Mouse (Mus musculus) thymus, postnatal 14 days (tissue): ENCODE measurements around the gene Zc3h10.
"Not testable (repeated sequence)": the region's sequence is repeated elsewhere in the genome, so short reads cannot be mapped to it uniquely, and the experiment has no call there.

Experiments
- DNase-seq: peaks from one replicate; pipeline ENCODE4 v3.0.0; 2021

Zc3h10 gene

GRCm38 (mm10) chr10:128522351-128522750 lies 25.2 kb downstream of the Zc3h10 start:
- no peak for DNase-seq

GRCm38 (mm10) chr10:128520591-128520990 lies 27.0 kb downstream of the Zc3h10 start:
- DNase-seq: no peak

GRCm38 (mm10) chr10:128518833-128519232 lies 28.7 kb downstream of the Zc3h10 start:
- DNase-seq: peak; percentile 55

GRCm38 (mm10) chr10:128516677-128517076 lies 30.9 kb downstream of the Zc3h10 start:
- DNase-seq: no peak

DNA sequence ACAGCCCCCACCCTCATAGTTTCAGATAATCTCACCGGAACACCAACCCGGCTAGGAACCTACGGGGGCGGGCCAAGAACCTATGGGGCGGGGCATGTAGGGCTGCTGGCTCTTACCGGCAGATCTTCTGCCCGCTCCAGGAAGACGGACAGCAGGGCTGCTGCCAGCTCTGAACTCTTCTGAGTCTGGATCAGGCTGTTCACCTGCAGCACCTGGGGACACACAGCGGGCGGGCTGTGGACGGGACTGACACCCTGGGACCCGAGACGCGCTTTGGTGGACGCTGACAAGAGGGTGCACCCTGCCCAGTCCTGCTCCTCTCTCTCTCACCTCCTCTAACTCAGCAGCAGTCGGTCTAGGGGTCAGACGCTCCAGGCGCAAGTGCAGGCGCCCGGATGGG lies 31.5 kb downstream of the Zc3h10 start:
- no peak for DNase-seq

DNA sequence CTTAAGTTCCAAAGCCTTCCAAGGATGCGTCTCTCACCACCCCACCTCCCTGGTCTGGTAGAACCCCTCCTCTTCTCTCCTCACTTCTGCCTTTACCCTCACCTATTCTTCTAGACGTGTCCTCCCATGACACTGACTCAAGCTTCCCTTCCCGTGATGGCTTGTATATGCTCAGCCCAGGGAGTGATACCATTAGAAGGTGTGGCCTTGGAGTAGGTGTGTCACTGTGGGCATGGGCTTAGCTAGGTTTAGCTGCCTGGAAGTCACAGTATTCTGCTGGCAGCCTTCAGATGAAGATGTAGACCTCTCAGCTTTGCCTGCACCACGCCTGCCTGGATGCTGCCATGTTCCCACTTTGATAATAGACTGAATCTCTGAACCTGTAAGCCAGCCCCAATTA lies 32.5 kb downstream of the Zc3h10 start:
- DNase-seq: no peak

- no peak for DNase-seq
Observed at GRCm38 (mm10) chr10:128511761-128512160, 35.8 kb downstream of the Zc3h10 start.

DNA sequence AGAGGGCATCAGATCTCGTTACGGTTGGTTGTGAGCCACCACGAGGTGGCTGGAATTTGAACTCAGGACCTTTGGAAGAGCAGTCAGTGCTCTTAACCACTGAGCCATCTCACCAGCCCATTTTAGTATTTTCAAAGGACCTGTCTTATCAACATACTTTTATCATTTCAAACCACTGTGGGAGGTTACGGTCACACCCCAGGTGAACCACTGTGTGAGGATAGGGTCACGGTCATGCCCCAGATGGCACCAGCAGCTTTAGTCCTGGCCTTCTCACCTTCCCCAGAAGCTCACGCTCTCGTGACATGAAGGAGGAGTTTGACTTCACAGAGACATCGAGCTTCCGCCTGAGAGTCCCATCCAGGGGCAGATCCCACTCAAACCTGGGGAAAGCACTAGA lies 36.4 kb downstream of the Zc3h10 start:
- DNase-seq: no peak

- no peak for DNase-seq
Observed at GRCm38 (mm10) chr10:128510301-128510700, 37.3 kb downstream of the Zc3h10 start.

DNA sequence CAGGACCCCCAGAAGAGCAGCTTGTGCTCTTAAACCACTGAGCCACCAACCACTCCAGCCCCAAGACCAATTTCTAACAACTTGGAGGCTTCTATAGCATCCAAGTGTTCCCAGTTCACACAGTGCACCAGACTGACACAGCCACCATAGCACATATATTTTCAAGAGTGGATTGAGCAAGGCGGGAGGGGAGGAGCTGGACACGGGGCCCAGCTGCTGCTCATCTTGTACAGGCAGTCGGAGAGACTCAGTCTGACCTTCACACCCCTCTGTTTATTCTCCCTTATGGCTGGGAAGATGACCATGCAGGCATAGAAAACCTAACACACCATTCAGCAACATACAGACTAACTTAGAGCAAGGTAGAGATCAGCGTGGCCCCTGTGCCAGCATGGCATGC lies 37.7 kb downstream of the Zc3h10 start:
- DNase-seq: no peak

DNA sequence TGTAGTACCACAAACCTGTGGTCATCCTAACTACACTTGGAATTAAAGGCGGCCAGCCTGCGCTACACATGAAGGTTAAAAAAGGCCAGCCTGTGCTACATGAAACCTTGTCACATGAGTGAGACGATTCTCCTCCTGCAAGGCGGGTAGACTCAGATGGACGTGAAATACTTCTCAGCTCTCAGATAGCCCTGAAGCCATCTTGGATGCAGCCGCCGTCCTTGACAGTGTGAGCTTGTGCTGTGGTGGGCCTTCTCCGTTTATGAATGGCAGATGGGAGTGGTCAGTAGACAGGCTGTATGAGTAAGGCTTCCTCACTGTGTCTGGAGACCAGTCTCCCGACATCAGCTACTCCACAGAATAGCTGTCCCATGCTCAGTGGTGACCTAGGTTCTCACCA lies 38.4 kb downstream of the Zc3h10 start:
- DNase-seq: no peak

DNA sequence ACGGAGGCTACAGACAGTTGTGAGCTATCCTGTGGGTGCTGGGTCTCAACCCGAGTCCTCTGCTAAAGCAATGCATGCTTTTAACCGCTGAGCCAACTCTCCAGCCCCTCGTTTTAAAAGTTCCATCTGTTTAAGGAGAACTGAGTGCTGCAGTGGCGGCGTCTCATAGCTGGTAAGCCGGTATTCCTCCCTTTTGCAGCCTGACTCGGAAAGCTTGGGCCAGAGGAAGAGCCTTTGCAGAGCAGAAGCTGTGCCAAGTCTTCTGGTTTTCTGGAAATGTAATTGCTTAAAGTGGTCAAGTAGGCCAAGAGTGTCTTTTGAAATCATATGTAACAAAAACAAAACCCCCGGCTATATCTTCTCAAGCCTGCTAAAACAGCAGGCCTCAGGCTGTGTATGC lies 39.3 kb downstream of the Zc3h10 start:
- DNase-seq: no peak

- DNase-seq: no peak
Observed at GRCm38 (mm10) chr10:128505974-128506373, 41.6 kb downstream of the Zc3h10 start.

DNA sequence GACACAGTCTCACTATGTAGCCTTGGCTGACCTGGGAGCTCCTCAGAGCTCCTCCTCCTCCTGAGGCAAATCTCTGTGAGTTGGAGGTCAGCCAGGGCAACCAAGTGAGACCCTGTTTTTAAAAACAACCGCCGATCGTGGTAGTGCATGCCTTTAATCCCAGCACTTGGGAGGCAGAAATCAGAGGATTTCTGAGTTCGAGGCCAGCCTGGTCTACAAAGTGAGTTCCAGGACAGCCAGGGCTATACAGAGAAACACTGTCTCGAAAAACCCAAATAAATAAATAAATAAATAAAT lies 42.3 kb downstream of the Zc3h10 start:
- DNase-seq: not testable (repeated sequence)

GRCm38 (mm10) chr10:128504641-128505370 lies 42.8 kb downstream of the Zc3h10 start:
- peak; percentile 51 for DNase-seq

DNA sequence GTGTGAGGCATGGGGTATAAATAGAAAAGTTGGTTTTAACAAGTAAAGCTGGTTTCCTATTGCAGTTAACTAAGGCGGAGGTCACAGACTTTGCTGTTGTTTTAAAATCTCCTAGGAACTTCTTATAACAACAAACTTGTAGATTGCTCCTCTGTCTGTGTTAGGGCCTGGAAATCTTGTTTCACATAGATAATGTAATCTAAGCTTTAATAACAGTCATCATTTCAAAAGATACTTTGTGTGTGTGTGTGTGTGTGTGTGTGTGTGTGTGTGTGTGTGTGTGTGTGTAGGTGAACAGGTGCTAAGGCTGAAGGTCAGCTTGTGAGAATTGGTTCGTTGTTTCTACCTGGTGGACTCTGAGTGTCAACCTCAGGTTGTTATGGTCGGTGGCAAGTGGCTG lies 43.6 kb downstream of the Zc3h10 start:
- no peak for DNase-seq

DNA sequence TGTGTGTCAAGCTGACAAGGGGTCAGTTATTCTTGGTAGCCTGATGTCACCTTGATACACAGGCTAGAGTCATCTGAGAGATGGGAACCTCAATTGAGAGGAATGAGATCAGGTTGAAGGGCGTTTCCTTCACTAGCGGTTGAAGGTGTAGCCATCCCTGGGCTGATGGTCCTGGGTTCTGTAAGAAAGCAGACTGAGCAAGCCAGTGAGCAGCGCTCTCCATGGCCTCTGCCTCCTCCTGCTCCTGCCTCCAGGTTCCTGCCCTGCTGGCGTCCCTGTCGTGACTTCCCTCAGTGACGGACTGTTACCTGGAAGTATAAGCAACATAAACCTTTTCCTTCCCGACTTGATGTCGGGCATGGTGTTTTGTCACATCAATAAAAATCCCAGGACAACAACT lies 44.0 kb downstream of the Zc3h10 start:
- DNase-seq: no peak

DNA sequence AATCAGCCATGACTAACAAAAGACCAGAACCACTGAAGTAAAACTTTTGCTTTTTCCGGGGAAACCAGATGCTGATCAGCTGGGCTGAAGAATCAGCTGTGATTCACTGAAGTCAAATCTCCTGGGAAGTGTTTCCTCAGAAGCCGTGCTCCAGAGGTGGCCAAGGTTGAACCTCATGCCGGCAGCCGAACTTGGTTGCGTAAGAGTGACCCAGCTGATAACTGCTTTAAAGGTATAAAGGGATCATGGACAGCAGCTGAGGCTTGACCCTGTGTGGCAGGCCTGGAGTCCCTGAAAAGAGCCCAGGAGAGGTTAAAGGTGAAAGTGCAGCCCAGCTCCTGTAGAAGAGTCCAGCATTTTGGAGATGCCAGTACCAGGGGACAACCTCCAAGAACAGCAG lies 45.2 kb downstream of the Zc3h10 start:
- no peak for DNase-seq

DNA sequence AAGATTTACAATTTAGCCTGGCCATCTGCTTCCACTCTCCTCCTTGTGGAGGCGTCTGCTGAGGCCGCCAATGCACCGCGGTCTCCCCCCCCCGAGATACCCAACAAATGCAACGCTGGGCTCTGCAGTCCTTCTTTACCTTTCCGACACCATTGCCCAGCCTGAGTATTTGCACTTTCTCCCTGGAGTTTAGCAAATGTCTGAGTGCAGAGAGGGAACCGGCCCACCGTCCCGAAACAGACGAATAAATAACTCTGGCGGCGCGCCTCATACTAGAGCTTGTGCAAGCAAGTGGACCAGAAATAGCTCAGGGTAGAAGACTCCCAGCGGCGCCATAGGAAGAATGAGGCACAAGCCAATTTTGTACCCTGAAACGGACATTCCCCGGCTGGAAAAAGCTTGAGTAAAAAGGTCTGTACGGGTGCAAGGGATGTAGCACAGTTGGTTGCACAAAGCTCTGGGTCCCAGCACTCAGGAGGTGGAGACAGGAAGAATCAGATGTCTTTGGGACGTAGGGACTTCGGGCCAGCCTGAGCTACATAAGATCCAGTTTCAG lies 48.4 kb downstream of the Zc3h10 start:
- peak; percentile 55 for DNase-seq

DNA sequence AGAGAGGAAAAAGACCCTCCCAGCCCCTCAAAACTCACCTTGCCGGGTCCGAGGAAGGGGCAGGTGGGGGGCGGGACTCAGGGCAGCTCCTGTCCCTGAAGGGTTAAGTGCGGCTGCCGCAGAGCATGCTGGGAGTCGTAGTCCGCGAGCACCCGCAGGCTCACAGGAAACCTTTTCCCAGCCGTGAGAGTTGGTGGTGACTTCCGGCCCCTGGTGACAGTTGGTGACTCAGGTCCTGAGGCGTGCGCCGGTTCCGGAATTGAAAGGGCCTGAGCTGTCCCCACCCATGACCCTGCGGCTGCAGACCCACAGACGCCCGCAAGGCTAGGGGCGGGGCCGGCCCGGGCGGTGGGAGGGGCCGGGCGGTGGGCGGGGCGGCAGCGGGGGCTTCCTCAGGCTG lies 49.0 kb downstream of the Zc3h10 start, which contains the start of gene Myl6b:
Gene Myl6b (minus strand): TSS at position 96 of the 400 bp plus-strand sequence.
- peak; percentile 96 for DNase-seq

- DNase-seq: no peak
Observed at GRCm38 (mm10) chr10:128497134-128497737, 50.3 kb downstream of the Zc3h10 start.

DNA sequence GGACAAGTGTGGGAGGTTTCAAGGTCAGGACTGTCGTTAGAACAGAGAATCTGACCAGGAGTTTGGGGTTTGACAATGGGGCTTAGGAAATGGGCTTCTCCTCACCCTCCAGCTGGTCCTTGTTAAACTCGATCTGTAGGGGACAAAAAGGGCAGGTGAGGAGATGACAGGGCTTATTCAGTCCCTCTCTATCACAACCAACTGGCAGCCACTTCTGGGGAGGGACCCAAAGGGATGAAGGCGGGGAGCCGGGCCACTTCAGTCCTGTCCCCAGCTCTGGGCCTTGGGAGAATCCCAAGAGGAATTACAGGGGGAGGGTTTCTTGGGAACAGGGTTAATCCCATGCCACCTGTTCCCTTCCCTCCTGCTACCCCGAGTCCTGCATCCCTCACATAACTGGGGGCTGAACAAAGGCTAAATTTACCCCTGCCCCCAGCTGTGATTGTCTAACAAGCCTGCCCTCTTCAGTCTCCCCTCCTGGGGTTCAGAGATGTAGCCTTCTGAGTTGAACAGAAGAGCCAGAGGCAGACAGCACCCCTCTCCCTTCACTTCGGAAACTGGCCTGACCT lies 51.0 kb downstream of the Zc3h10 start:
- no peak for DNase-seq

DNA sequence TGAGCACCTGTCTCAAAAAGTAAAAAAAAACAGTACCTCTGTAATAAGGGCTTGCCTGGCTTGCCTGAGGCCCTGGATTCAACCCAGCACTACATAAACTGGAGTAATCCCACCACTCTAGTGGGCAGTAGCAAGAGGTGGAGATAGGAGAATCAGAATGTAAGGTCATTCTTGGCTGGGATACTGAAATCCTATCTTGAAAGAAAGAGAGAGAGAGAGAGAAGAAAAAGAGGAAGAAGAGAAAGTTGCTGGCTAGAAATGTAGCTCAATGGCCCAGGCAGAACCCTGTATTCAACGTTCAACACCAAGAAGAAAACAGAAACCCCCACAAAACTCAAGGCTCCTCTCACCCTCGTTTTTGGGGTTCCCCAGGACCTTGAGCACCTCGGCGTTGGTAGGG lies 51.7 kb downstream of the Zc3h10 start:
- DNase-seq: no peak

DNA sequence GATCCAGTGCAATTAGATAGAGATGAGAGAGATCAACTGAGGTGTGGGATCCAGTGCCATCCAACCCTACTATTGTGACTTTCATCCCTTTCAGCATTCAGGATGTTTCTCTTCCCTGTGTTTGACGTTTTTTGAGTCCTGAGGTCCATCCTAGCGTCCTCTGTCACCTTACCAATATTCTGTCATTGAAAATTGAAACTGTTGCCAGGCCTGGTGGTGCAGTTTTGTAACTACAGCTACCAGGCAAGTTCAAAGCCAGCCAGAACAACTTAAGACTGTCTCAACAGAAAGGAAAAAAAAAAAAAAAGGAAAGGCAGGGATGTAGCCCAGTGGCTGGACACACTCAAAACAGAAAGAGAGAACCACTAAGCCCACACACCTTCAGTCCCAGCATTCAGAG lies 52.3 kb downstream of the Zc3h10 start:
- no peak for DNase-seq
